Mouse (Mus musculus): ENCODE measurements at regions not wholly inside any gene's neighbourhood (a gene's known extent, or its start where the extent isn't known, plus 50 kb on each side); places are given as distances from the start of the nearest gene placed in this dataset.
"Not testable (repeated sequence)": the region's sequence is repeated elsewhere in the genome, so short reads cannot be mapped to it uniquely, and the experiment has no call there.

DNA sequence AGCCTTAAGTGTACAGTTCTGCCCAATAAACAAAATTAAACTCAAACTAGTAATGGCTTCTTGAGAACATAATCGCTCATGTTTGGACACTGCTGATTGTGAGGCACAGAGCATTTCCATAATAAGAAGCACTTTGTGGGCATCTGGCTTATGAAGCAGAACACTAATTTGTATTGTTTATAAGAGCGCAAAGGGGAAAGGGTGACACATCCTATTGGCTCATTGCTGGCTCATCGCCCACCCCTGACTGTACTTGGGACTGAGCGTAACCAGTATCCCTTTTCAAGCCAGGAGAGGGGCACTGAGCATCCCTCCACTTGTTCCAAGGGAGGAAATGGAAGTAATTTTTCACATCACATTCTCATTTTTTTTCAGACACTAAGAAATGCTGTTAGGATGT is 288.0 kb downstream of the Sfmbt2 start:
- DNase-seq (ENCODE audit: low spot score): no peak

DNA sequence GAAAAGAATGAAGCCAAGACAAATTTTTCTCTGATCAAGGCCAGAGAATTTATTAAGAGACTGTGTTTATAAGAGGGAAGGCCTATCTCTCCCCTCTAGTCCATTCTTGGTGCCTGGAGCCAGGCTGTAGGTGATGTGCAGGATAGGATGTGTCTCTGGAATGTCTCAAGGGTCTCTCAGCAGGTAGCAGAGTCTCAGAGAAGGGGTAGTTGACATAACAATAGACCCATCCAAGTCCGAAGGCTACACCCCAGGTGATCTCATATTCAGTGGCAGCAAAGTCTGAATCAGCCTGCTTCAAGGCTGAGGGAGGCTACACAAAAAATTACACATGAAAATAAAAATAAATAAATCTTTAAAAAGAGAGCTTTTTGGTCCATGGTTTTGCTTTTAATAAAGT is 297.6 kb downstream of the Sfmbt2 start:
- not testable (repeated sequence) for DNase-seq (ENCODE audit: low spot score)

DNA sequence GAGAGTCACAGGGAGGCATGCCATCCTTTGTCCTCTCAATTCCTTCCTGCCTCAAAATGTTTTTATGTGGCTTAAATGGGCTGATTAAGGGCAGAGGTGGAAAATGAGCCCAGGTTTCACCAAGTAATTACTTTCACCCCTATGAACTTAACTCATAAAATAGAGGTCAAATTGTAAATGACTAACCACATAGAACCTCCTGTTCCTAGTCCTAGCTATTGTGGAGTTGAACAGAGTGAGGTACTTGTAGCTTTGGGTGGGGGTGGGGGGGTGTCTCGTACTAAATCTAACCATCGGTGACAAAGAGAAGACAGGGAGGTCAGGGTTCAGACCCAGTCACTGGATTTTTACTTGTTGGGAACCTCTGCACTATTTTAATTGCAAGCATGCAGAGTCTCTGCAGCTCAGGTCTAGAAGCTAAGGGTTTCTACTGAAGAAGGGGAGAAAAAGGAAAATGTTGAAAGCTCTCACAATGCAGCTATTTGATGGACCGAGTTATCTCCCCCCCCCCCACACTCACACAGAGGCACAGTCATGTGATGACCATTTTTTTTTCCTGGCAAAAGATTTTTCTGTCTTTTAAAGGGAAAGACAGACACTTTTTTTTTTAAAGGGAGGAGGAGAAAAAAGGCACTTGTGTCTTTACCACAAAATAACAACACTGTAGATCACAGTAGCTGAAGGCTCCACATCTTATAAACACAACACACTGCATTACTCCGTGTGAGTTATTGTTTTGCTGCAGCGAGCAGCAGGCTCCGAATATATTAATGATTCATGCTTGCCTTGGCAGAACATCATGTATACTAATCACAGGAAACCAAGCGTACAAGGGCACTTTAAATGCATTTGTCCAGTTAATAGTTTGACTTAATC is 300.4 kb downstream of the Sfmbt2 start:
- no peak for DNase-seq (ENCODE audit: low spot score)

GRCm38 (mm10) chr2:10671299-10671632 is 301.0 kb downstream of the Sfmbt2 start:
- DNase-seq (ENCODE audit: low spot score): no peak

- DNase-seq (ENCODE audit: low spot score): no peak
These were observed 301.9 kb downstream of the Sfmbt2 start for GRCm38 (mm10) chr2:10672196-10672595.

DNA sequence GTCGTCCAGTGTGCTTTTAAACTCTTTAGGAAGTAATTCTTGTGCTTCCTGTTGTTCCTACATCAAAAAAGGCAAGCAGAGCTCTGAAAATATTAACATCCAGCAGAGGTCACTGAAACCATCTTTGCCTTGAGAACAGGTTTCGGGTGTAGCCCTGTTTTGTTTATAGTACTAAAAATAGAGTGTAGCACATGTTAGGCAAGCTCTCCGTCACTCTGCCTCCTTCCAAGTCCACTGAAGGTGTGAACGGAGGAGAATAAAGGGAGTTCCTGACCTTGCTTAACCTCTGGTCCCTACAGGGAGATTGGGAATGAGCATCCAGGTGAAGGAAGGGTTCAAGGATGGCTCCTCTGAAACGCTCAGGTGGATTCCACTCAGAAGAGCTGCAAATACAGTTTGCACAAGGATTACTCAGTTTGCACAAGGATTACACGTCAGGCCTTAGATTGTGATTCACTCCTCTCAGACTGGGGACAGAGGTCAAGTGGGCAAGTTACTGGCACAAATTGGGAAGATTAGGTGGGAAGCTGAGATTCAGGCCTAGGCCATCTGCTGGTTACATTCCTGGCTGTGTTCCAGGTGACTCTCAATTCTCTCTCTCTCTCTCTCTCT is 304.5 kb downstream of the Sfmbt2 start:
- DNase-seq (ENCODE audit: low spot score): no peak

DNA sequence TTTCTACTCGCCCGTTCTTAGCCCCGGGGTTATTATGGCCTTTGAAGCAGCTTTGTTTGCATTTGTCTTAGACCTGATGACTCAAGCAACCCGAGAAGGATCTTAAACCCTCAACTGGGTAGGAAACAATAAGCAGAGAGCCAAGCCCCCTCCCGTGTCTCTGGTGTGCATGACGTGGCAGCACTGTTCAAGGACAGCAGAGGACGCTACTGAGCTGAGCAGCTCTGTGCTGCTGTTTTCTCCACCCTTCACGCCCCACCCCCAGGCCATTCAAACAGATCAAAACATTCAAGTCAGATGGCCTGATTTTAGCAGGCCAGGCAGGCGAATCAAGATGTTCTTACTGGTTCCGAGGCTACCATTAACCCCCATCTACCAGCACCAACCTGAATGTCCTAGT is 331.1 kb downstream of the Sfmbt2 start:
- no peak for DNase-seq (ENCODE audit: low spot score)

DNA sequence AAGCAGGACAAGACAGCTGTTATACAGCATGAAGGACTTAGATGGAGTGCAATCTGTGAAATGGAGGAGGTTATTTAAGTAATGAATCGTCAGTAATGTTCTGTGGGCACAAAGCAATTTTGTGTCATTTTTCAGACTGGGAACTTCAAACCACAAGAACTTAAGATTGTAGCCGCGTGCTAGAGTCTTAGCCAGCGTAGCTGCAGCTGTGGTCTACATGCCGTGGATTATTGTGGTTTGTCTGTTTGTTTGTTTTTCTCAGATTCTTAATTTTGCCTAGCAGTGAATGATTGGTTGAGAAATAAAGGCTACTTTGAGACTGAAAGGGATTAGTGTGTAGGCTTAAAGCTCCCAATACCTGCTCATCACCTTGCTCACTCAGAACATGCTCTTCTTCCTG is 348.1 kb downstream of the Sfmbt2 start:
- DNase-seq (ENCODE audit: low spot score): no peak

DNA sequence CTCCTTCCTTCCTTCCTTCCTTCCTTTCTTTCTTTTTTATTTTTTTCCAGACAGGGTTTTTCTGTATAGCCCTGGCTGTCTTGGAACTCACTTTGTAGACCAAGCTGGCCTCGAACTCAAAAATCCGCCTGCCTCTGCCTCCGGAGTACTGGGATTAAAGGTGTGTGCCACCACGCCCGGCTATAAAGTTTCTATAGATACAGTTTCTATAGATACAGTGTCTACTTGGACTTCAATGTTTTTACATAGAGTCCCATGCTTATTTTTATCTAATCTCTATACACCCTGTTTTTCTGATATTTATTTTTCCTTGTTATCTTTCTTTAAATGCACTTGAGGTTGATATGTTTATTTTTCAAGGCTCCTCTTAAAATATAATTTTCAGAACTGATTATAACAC is 364.0 kb downstream of the Sfmbt2 start:
- DNase-seq (ENCODE audit: low spot score): not testable (repeated sequence)

DNA sequence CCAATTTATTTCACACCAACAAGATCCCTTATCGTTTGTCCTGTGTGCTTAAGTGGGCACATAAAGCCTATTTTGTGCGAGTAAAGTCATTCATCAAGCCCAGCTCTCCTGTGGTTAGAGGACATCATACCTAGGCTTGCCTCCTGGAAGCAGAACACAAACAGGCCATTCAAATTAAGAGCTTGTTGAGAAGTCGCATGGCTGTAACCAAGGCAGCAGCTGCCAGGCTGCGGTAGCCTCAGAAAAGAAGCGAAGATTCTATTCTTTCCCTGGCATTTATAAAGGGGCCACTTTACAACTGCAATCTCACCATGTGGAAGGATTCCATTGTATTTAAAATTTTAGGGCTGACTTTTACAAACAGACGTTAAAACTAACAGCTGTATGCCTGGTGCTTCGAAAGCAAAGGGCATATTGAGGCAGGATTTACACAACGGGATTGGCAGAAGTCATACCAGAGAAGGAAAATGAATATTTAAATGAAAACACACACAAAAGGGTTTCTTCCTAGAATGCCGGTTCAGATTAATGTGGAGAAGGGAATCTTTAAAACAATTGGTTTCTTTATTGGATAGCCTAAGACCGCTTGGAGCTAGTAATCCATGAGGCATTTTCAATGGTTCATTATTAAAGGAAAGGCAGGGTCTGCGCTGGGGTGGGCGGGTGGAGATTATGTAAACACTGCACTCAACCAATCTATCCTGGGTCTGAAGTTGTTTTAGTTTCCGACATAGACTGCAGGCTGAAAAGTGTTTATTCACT is 366.6 kb downstream of the Sfmbt2 start:
- DNase-seq (ENCODE audit: low spot score): no peak

- no peak for DNase-seq (ENCODE audit: low spot score)
These were observed 367.1 kb downstream of the Sfmbt2 start for GRCm38 (mm10) chr2:10737458-10737775.

DNA sequence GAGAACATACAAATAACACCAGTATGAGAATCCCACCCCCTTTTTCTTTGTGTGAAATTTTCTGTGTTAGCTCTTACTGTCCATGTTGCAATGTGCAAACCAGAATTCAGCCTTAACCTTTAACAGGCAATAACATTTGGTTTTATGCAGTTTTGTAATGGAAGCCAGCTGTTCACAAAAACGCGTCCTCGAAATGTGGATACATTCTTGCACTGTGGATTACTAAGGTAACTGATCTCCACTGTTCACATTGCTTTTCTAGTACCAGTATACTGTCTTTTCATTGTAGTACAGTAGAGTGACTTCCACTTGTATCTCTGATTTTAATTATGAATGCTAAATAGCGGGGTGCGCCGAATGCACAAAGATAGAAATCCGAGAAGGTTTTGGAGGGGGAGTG is 374.8 kb downstream of the Sfmbt2 start:
- no peak for DNase-seq (ENCODE audit: low spot score)

GRCm38 (mm10) chr2:10755375-10755774 is 385.1 kb downstream of the Sfmbt2 start:
- no peak for DNase-seq (ENCODE audit: low spot score)

DNA sequence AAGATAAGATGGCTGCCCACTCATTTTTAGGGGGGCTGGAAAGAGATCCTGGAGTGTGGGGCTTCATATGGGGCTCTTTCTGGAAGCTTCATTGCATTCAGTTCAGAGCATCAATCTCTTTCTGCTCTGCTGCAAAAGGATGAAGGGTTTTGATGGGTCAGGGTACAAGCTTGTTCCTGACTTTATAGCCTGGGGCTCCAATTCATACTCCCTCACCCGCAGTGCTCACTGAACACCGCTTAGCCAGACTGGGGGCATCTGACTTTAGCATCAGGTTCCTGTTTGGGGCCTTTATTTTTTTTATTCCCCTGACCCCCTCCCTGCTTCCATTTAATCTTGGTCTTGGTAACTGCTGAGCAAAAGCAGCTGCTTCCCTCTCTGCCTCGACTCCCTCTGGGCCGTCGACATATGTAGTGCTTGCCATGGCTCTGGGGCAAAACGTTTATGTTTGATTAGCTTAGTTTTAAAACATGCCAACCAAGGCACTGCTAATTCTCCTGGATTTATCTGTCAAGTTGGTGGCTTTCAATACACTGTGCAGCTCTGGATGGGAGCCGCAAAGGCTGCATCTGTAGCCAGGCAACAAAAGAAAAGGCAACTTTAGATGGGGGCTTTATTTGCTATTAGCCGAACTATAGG is 387.0 kb downstream of the Sfmbt2 start:
- no peak for DNase-seq (ENCODE audit: low spot score)

DNA sequence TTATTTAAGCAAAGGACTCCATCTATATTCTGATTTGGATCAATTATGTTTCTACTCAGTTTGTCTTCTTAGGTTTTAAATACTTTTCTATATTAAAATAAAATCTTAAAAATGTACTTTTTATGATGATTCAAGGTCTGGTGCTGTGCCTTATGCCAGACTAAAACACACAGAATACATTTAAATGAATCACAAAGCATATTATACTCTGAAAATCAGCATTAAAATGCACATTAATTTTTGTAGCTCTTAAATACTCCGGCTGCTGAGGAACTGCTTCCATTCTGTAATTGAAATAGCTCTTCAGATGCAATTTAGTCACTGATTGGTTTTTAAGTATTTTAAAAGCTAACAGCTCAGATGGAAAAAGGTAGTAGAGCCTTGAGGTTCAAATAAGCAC is 387.6 kb downstream of the Sfmbt2 start:
- DNase-seq (ENCODE audit: low spot score): no peak

- DNase-seq (ENCODE audit: low spot score): no peak
These were observed 391.9 kb downstream of the Sfmbt2 start for GRCm38 (mm10) chr2:10762236-10762635.

DNA sequence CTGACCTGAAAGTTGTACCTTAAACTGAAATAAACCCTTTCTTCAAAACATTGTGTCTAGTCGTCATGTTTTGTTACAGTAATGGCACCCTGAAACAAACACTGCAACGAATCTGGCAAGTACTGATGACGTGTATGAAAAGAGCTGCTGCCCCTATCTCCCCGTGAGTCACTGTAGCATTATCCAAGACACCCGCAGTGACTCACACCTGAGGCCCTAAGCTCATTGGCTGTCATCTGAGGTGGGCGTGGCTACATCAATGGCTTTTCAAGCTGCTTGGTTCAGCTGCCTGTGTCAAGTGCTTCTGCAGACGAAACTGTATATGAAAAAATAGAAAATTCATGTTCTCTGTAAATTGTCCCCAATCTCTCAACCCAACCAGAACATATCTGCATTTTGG is 388.8 kb upstream of the Prkcq start:
- DNase-seq (ENCODE audit: low spot score): no peak

DNA sequence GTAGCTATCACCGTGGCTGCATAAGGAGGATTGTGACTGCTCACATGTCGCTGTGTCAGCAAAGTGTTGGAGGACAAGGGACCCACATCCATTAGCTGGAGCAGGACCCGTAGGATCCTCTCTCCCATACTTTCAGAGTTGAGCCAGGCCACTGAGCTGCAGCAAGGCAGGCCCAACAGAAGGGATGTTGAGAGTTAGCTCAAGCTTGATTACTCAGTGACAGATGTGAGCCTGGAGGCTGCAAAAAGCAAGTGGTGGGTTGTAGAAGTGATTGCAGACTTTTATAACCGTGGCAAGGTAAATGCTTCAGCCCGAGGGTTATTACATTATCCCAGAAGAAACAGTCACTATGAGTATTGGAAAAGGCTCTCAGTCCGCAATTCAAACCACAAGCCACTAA is 388.3 kb upstream of the Prkcq start:
- no peak for DNase-seq (ENCODE audit: low spot score)

DNA sequence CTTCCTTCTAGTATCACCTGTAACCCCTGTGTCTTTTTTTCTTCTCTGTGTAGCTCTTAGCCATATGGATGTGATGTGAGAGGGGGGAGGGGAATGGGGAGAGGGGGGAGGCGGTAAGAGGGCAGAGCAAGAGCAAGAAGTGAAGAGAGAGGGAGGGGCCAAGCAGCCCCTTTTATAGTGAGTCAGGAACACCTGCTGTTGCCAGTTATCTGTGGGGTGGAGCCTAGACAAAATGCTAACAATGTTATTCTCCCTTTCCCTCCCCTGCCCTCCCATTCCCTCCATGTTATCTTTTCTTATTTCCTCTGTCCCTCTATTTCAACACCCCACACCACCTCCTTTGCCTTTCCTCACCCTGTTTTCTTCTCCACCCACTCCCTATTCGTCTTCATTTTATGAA is 387.6 kb upstream of the Prkcq start:
- no peak for DNase-seq (ENCODE audit: low spot score)

DNA sequence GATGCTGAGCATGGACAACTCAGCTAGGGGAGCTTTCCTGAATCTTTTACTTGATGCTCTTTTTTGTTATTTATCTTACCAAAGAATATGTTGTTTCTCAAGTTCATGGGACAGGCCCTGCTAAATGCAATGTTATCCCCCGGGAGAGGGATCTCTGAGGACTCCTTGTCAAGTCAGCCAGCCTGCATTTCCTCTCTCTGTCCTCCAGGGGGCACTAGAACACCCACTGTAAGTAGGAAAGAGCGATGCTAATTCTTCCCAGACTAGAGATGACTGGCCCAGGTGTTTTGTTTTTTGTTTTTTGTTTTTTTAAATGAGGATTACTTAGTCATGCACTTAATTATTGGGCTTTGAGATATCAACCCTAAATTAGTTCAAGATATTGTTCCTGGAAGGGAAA is 386.8 kb upstream of the Prkcq start:
- DNase-seq (ENCODE audit: low spot score): no peak

DNA sequence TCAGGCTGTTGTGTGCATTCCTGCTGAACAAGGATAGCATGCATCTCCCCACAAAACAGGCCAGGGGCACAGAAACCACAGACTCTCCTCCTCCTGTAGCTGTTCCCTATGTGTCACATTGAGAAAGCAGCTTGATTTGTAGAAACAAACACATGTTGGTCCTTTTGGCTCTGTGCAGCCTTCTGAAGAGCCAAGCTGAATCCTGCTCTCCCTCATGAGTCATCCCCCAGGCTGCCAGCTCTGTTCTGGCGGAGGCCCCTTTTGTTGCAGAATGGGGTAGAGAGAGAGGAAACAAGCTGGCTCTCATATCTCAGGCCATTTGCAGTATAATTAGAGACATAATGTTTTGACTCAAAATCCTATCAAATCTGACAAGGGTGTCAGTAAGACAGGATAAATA is 383.4 kb upstream of the Prkcq start:
- no peak for DNase-seq (ENCODE audit: low spot score)

DNA sequence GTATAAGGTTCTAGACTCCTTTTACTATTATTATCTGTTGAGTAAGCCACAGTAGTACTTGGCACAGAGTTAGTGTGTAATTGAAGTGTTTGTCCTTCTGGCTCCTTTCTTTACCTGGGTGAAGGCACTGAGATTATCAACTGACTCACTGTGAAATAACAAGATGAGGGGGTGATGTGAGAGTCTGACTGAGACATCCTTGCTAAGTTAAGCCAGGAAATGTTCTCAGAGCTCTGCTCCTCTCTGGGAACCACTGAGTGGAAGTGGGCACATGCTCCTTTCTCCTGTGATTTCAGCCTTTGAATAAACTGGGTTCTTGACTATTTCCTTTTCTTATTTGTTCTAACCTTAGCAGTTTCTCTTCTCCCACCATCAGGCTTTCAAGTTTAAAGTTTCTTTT is 380.7 kb upstream of the Prkcq start:
- no peak for DNase-seq (ENCODE audit: low spot score)

DNA sequence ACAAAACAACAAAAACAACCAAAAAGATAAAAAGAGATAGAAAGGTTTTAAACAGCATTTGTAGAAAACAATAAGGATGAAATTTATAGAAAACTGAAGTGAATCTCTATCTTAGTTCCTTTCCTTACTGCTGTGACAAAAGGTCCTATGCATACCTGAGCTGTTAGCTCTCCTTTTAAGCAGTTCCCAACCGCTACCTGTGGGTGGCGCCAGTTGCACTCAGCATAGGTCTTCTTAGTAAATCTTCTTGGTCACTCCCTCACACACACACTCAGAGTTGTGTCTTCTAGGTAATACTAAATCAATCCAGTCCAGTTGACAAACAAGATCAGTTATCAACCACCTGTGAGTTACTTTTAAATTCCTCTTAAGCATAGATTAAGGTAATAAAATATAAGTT is 355.5 kb upstream of the Prkcq start:
- DNase-seq (ENCODE audit: low spot score): no peak
